Mouse (Mus musculus): ENCODE data around the gene Prap1.
"Not testable (repeated sequence)": the region's sequence is repeated elsewhere in the genome, so short reads cannot be mapped to it uniquely, and the experiment has no call there.

The Prap1 gene

GRCm38 (mm10) chr7:140134033-140134432, 40.8 kb downstream of the Prap1 start:
- DNase-seq (ENCODE audit: low spot score in 2 of 2): not testable (repeated sequence)

- DNase-seq (ENCODE audit: low spot score in 2 of 2): no peak
Observed at GRCm38 (mm10) chr7:140135106-140135770, 42.0 kb downstream of the Prap1 start.

- DNase-seq (ENCODE audit: low spot score in 2 of 2): peak; percentile 93 to 95
Observed at GRCm38 (mm10) chr7:140137135-140138020, 44.2 kb downstream of the Prap1 start, which contains the start of gene Mtg1. Mtg1 (plus strand) TSS chr7:140137564.

- DNase-seq (ENCODE audit: low spot score in 2 of 2): no peak
Observed at GRCm38 (mm10) chr7:140138021-140138310, 44.8 kb downstream of the Prap1 start.

- DNase-seq (ENCODE audit: low spot score in 2 of 2): peak in 1 of 2 experiments; percentile 77
Observed at GRCm38 (mm10) chr7:140141350-140141749, 48.2 kb downstream of the Prap1 start.

GRCm38 (mm10) chr7:140144550-140144949, 51.4 kb downstream of the Prap1 start:
- no peak for DNase-seq (ENCODE audit: low spot score in 2 of 2)

All from spleen, postnatal 10 days (tissue).